Mouse (Mus musculus): ENCODE results near the gene Slc39a1.
"Not testable (repeated sequence)": the region's sequence is repeated elsewhere in the genome, so short reads cannot be mapped to it uniquely, and the experiment has no call there.

The Slc39a1 gene

DNA sequence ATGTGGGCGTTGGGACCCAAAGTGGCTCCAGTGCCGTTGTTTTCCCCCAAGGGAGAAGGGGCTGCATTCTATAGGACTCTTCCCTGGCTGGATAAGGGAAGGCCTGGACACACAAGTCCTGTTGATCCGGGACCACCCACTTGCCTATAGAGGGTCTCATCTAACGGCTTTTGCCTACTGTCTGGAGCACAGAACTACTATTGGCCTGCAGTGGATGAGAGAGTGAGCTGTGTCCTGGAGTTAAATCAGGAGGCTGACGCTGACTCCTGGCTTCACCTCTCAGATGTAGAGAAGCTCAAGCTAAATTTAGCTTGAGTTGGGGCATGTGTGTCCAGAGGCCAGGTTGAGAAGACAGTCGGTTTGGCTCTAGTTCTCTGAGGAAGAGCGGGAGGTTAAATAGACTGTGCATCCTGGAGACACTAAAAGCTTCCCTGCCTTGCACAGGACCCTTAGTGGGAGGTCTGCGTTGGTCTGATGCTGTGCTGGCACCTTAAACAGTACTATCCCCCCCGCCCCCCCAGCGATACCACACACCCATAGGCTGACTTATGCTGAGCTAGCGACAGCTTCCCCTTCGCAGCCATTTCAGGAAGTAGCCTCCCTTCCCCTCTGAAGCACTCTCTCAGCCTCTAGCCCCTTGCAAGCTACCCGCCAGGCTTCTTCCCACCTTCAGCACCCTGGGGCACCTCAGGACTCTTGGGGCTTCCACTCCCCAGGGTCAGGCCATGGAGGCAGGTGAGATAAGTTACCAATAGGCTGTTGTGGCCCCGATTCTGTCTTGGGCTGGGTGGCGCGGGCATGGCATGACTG lies 18.2 kb downstream of the Slc39a1 start:
- no peak for DNase-seq (ENCODE audit: low spot score)

DNA sequence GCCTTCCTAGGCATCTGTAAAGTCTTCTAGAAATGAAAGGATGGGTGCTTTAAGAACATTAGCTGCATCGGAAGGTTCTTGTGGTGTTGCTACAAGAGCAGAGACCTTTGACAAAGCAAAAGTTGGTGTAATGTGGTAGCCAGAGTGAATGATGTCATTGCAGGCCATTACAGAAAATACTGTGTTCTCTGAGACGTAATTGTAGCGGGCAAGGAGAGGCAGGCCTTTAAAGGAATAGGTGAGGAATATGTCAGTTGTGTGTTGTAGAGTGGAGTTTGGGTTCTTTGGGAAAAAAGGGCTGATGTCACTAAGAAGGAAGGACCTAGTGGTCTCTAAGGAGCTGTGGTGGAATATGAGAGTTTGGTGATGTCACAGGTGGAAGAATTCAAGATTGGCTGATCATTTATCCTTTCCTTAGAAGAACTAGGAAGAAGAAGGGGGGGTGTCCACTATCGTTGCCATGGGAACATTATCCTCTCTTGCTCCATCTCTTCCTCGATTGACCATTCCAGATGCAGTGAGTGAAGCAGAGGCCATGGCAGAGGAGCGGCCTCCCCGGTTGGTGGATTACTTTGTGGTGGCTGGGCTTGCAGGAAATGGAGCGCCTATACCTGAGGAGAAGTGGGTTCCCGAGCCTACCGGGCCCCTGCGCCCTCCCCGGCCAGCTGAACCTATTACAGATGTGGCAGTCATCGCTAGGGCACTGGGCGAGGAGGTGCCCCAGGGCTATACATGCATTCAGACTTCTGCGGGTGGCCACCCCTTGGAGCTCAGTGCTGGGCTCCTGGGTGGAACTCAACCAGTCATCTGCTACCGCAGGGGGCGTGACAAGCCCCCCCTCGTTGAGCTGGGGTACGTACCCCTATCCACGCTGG lies 19.2 kb downstream of the Slc39a1 start:
- DNase-seq (ENCODE audit: low spot score): no peak

DNA sequence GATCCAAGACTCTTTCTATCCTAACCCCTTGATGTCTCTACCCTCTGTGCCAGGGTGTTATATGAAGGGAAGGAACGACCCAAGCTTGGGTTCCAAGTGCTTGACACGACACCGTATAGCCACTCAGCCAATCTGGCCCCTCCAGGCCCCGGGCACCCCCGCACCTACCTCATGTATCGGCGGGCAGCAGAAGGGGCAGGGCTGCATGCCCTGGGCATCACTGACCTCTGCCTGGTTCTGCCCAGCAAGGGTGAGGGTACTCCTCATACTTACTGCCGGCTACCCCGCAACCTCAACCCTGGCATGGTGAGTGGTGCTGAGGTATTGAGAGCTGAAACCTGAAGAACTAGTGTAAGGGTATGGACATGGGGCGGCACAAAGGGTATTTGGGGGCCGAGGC lies 20.2 kb downstream of the Slc39a1 start:
- no peak for DNase-seq (ENCODE audit: low spot score)

DNA sequence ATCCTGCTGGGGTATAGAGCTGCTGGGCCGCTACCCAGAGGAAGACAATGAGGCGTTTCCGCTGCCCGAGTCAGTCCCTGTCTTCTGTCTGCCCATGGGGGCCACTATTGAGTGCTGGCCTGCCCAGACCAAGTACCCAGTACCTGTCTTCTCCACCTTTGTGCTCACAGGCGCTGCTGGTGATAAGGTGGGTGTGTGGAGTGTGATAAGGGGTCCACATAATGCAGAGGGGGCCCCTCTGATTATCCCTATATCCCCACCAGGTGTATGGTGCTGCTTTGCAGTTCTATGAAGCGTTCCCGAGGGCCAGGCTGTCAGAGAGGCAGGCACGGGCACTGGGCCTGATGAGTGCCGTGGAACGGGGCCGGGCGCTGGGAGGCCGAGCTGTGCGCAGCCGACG lies 21.0 kb downstream of the Slc39a1 start:
- DNase-seq (ENCODE audit: low spot score): no peak

DNA sequence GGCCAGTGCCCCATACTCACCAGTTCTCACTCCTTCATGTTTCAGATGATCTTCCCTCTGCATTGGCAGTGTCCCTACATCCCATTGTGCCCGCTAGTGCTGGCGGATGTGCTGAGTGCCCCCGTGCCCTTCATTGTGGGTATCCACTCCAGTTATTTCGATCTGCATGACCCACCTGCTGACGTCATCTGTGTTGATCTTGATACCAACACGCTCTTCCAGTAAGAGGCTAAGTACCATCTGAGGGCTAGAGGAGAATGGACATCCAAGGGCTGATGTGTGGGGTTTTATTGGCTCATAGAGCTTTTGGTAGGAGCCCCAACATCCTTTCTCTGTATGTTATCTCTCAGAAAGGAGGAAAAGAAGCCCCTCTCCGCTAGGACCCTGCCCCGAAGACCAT lies 22.8 kb downstream of the Slc39a1 start:
- DNase-seq (ENCODE audit: low spot score): no peak

DNA sequence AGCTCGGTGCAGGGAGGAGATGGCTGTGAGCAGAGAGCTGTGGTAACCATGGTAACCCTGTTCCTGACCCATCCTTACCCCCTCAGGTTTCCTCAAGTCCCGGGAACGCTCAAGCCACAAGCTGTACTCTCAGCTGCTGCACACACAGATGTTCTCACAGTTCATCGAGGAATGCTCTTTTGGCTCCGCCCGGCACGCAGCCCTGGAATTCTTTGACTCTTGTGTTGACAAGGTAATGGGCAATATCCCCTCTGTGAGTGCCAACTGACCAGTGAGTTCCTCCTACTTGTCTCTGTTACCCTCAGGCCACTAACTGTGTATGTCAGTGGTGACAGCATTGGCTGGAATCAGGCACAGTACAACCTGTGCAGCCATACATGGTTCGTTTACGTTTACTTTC lies 24.2 kb downstream of the Slc39a1 start:
- DNase-seq (ENCODE audit: low spot score): no peak

DNA sequence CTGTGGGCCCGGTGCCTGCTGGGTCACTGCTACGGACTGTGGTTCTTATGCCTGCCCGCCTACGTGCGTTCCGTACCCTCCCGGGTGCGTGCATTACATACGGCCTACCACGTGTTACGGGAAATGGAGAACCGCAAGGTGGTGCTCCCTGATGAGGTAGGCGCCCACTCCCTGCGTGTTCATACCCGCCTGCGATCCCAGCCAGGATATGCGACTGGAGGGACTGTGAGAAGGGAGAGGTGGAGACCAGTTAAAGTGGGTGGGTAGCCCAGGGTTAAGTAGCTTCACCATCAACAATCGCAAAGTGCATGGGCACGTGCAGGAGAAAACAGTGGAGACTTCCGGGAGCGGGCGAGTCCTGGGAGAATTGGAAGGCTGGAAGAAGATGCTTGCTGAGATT lies 25.9 kb downstream of the Slc39a1 start:
- no peak for DNase-seq (ENCODE audit: low spot score)

DNA sequence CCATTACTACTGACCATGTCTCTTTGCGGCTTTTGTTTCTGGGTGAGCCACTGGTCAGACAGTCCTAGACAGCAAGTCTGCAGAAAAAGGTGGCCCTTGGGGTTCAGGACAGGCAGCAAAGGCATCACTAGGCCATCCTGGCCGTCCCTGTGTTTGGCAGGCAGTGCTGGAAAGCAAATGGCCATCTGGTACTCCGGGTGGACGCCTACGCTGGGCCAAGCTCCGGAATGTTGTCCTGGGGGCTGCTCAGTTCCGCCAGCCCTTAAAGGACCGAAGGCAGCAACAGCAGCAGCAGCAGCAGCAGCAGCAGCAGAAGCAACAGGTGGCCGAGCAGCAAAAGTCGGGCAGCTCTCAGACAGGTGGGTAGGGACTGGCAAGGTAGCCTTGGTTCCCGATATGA lies 27.3 kb downstream of the Slc39a1 start:
- DNase-seq (ENCODE audit: low spot score): no peak

DNA sequence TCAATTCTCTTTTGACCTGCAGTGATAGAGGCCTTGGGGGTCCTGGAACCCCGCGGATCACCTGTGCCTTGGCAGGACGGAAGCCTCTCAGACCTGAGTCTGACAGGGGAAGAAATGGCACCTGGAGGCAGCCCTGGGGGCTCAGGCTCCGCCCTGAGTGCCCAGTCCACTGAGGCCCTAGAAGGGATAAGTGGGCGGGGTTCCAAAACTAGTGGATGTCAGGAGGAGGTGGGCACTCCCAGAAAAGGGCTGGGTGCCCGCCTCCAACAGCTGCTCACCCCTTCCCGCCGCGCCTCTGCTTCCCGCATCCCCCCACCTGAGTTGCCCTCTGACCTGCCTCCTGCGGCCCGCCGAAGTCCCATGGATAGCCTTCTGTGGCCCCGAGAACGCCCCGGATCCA lies 28.9 kb downstream of the Slc39a1 start:
- no peak for DNase-seq (ENCODE audit: low spot score)

DNA sequence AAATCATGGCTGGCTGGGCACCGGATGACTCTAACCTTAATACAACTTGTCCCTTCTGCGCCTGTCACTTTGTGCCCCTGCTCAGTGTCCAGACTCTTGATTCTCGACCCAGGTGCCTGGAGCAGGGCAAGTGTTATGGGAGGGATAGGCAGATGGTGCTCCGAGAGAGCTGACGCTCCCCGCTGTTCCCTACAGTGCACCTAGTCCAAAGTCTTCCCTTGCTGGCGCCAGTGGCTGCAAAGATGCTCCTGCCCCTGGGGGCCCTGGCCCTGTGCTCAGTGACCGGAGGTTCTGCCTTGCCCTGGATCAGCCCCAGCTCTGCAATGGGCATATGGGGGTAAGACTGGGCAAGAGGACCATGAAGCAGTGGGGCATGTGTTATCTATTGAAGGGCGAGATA lies 29.8 kb downstream of the Slc39a1 start:
- DNase-seq (ENCODE audit: low spot score): no peak

DNA sequence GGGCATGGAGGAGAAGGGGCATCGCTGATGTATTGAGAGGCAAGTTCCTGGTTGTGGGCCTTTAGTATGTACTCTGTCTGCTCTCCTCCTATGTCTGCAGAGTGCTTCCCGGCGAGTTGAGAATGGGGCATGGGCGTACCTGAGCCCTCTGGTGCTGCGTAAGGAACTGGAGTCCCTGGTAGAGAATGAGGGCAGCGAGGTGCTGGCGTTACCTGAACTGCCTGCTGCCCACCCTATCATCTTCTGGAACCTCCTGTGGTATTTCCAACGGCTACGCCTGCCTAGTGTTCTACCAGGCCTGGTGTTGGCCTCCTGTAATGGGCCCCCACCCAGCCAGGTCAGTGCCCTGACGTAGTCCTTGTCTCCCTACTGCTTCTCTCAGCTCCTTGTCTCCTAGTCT lies 30.2 kb downstream of the Slc39a1 start:
- DNase-seq (ENCODE audit: low spot score): no peak

DNA sequence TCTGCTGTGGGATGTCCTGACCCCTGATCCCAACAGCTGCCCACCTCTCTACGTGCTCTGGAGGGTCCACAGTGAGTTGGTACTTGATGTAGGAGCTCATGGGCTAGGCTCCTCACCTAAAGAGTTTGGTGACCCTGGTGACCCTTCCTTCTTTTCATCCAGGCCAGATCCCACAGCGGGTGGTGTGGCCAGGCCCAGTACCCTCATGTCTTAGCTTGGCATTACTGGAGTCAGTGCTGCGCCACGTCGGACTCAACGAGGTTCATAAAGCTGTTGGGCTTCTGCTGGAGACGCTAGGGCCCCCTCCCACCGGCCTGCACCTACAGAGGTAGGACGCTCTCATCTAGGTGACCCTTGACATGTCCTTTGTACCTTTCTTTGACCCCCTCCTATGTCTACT lies 31.2 kb downstream of the Slc39a1 start:
- no peak for DNase-seq (ENCODE audit: low spot score)

DNA sequence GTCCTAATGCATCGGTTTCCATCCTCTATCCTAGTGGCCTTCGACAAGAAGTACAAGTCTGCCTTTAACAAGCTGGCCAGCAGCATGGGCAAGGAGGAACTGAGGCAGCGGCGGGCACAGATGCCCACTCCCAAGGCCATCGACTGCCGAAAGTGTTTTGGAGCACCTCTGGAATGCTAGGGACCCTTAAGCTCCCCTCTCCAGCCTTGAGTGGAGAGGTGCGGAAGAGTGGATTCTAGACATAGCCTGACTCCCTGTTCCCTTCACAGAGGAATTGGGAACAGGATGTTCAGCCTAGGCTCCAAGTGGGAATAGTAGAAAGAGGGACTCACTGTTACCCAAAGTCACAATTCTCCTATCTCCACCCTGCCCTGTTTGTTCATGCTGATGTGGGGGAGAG lies 31.8 kb downstream of the Slc39a1 start:
- DNase-seq (ENCODE audit: low spot score): no peak

DNA sequence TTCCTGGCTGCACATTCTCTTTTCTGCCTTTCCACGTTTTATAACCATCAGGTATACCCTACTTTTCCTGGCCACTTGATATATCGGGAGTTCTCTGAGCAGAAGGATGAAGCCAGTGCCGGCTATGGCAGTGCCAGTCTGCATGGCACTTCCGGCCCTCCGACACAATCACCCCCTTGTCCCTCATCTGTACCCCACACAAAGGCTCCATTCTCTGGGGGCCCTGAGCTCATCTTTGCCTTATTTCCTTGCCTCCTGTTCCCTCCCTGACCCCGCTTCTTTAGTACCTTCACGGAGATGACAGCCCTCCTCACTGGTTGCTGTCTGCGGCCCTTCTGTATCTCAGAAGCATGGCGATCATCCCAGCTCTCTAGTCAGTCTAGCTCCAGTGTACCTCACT lies 32.7 kb downstream of the Slc39a1 start:
- DNase-seq (ENCODE audit: low spot score): no peak

DNA sequence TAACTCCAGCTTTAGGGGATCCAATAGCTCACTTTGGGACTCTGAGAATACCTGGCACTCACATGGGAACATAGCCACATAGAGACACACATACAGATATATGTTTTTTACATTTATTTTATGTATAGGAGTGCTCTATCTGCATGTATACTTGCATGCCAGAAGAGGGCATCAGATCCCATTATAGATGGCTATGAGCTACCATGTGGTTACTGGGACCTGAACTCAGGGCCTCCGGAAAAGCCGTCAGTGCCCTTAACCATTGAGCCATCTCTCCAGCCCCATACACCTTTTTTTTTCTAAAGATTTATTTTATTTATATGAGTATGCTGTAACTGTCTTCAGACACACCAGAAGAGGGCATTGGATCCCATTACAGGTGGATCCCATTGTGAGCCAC lies 36.2 kb downstream of the Slc39a1 start:
- DNase-seq (ENCODE audit: low spot score): no peak

DNA sequence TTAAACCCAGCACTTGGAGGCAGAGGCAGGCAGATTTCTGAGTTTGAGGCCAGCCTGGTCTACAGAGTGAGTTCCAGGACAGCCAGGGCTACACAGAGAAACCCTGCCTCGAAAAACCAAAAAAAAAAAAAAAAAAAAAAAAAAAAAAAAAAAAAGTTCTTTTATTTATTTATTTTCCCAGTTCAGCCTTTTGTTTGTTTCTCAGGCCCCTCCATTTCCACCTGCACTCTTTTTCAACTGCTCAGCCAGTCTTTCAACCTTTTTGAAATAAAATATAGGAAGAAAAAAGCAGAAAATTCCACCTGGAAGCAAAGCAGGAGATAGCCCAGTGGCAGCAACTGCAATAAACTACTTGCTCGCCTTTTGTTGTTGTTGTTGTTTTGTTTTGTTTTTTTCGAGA lies 41.4 kb downstream of the Slc39a1 start:
- not testable (repeated sequence) for DNase-seq (ENCODE audit: low spot score)

DNA sequence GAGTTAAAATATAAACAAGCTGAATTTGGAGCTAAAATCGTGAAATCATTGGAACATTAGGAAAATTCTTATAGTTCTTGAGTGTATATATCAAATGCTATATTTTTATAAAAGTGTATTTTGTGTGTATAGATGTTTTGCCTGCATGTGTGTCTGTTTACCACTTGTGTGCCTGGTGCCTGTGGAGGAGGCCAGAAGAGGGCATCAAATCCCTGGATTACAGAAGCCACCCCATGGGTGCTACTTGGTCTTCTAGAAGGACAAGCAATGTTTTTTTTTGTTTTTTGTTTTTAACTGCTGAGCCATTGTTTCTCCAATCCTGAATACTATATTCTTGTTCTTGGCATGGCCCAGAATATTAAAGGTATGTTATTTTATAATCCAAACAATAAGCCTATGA lies 42.6 kb downstream of the Slc39a1 start:
- DNase-seq (ENCODE audit: low spot score): no peak

DNA sequence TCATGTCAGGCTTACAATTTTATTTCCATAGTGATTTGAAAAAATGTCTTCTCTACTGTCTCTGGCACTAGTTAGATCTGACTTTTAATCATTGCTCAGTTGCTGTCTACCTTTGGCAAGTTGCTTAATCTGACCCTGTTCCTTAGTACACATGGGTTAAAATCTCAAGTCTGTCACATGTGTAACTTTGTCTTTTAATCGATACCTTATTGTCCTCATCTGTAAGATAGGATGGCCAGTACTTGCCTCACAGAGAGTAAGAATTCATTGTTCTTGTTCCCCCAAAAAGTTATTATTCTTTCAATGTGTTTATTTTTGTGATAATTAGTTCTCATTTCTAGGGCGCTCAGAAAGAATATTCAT lies 44.0 kb downstream of the Slc39a1 start:
- no peak for DNase-seq (ENCODE audit: low spot score)

DNA sequence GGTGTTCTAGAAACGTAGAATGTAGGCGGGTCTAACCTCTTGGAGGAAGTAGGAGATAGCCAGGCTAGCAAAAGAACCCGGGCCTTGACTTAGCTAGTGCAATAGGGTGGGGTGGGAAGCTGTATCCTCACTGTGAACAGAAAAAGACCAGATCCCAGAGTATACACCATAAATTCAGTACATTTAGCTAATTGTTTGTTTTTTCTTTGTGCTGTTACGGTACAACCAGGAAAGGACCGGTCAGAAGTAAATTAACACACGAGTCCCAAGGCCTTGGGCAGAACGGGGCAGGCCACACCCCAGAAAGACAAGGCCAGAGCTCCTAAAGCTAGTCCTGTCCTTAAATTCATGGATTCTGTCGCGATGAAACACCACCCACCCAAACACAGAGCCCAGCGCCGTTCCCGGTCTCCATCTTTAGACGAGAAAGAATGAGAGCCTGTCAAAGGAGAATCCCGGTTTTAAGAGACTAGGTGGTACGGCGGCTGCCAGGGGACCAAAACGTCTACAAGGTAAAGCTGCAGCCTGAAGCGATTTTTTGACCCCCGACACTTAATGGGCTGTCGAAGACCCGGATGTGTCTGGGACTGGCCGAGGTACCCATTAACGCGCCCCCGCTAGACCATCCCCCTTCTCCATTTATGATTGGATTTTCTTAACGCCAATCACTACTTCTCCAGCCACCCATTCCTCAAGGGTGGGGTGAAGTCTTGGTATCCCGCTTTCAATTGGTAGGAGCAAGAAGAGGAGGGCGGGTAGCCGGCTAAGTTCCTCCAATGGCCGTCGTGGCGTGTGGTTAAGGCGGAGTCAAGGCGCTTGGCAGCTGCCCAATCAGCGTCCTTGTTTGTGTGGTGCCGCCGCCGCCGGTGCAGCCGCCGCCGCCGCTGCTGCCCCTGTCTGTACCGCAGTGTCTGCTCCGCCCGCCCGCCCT lies 44.6 kb downstream of the Slc39a1 start, which contains the start of gene Gatad2b:
Gene Gatad2b, plus strand, starts transcription at position 834 of the 931 bp plus-strand sequence.
- DNase-seq (ENCODE audit: low spot score): peak; percentile 100

DNA sequence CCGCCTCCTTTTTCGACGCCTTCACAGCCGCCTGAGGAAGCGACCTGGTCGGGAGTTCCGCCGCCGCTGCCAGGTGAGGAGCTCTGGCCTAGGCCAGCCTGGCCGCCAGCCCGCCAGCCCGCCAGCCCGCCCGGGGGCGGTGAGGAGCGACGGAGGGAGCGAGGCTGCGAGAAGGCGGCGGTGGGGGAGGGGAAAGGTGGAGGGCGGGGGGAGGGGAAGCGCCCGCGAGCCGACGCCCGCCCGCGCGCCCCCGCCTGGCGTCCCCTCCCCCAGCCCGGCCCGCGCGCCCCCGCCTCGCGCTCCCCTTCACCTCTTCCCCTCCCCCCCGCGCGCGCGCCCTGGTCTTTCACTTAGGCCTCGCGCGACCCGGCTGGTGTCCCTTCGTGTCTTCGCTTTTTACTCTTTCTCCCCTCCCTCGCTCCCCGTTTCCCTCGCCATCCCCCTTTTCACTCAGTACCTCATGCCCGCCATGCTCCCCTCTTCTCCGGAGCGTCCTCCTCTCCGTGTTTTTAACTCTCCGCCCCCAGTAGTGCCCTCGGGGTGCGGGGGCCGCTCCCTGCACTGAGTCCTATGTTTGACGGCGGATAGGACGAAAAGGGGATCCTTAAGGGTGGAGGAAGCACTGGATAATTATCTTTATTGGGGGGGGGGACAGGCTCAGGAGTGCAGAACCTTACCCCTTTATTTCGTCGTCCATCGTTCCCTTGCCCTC lies 45.5 kb downstream of the Slc39a1 start:
- peak; percentile 89 for DNase-seq (ENCODE audit: low spot score)

DNA sequence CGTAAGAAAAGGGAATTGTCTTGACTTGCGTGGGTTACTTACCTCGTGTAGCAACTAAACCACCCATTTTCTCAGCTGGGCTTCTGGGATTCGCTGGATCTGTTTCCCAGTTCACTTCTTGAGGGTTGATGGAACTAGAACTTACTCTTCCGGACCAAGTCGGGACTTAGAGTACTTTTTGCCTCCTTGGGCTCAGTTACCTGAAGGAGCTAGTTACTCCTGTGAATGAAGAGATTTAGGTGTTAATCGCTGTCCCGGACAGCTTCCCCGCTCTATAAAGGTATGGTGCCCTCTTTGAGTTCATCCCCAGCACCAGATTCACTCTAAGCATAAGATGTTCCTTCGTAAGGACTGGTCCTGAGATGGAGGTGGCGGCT lies 46.1 kb downstream of the Slc39a1 start:
- DNase-seq (ENCODE audit: low spot score): peak; percentile 56

DNA sequence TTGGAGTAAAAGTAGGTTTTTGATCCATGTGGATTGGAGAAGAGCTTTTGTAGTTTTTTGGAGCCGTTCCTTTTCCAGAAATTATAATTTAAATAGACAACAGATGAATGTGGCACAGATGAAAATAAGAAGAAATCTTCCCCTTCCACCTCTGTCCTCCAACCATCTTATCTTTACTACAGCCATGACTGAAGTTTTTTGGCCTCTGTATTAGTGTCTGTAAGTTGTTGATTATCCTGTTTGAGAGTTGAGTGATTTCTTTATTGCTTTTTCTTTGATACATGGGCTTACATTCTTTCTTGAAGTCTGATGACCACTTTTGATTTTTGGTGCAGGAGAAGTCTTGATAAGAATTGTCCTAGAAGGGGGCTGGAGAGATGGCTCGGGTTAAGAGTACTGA lies 46.7 kb downstream of the Slc39a1 start:
- DNase-seq (ENCODE audit: low spot score): no peak
